Mouse (Mus musculus): ENCODE data around the gene Nfx1.

The Nfx1 gene

GRCm38 (mm10) chr4:41046254-41046795, 75.6 kb downstream of the Nfx1 start:
- DNase-seq (ENCODE audit: low spot score in 2 of 2): no peak

GRCm38 (mm10) chr4:41047524-41048271, 77.0 kb downstream of the Nfx1 start, which contains the start of gene Aqp7:
Gene Aqp7 (minus strand): TSS chr4:41048139.
- no peak for DNase-seq (ENCODE audit: low spot score in 2 of 2)

GRCm38 (mm10) chr4:41048926-41049325, 78.2 kb downstream of the Nfx1 start:
- DNase-seq (ENCODE audit: low spot score in 2 of 2): no peak

GRCm38 (mm10) chr4:41050726-41051675, 80.3 kb downstream of the Nfx1 start:
- peak; percentile 76 to 91 for DNase-seq (ENCODE audit: low spot score in 2 of 2)

GRCm38 (mm10) chr4:41051781-41052180, 81.1 kb downstream of the Nfx1 start:
- no peak for DNase-seq (ENCODE audit: low spot score in 2 of 2)

- no peak for DNase-seq (ENCODE audit: low spot score in 2 of 2)
Measured at GRCm38 (mm10) chr4:41055111-41055510, 84.4 kb downstream of the Nfx1 start.

- no peak for DNase-seq (ENCODE audit: low spot score in 2 of 2)
Measured at GRCm38 (mm10) chr4:41056253-41056652, 85.5 kb downstream of the Nfx1 start.

- DNase-seq (ENCODE audit: low spot score in 2 of 2): no peak
Measured at GRCm38 (mm10) chr4:41056742-41057332, 86.1 kb downstream of the Nfx1 start.

- DNase-seq (ENCODE audit: low spot score in 2 of 2): no peak
Measured at GRCm38 (mm10) chr4:41057361-41057760, 86.7 kb downstream of the Nfx1 start.

- DNase-seq (ENCODE audit: low spot score in 2 of 2): no peak
Measured at GRCm38 (mm10) chr4:41063351-41063750, 92.6 kb downstream of the Nfx1 start.

GRCm38 (mm10) chr4:41063894-41064673, 93.4 kb downstream of the Nfx1 start:
- no peak for DNase-seq (ENCODE audit: low spot score in 2 of 2)

- DNase-seq (ENCODE audit: low spot score in 2 of 2): no peak
Measured at GRCm38 (mm10) chr4:41065196-41065595, 94.5 kb downstream of the Nfx1 start.

- no peak for DNase-seq (ENCODE audit: low spot score in 2 of 2)
Measured at GRCm38 (mm10) chr4:41071500-41072429, 101.1 kb downstream of the Nfx1 start.

- DNase-seq (ENCODE audit: low spot score in 2 of 2): no peak
Measured at GRCm38 (mm10) chr4:41073008-41073817, 102.5 kb downstream of the Nfx1 start.

- no peak for DNase-seq (ENCODE audit: low spot score in 2 of 2)
Measured at GRCm38 (mm10) chr4:41074461-41074860, 103.8 kb downstream of the Nfx1 start.

Measured in spleen, postnatal 4 days (tissue).